Mouse (Mus musculus) Muller cell, postnatal 12 days (primary cell): ENCODE results near the gene C87436.
A peak's percentile ranks its signal among the peaks of the same experiment; 100 is the strongest.
"Not testable (repeated sequence)": the region's sequence is repeated elsewhere in the genome, so short reads cannot be mapped to it uniquely, and the experiment has no call there.

Experiments
- DNase-seq: peaks from one replicate; pipeline ENCODE4 v3.0.0-alpha.2; 2015; ENCODE audit errors: inconsistent ontology term

The C87436 gene

GRCm38 (mm10) chr6:86481871-86482270 is 43.7 kb downstream of the C87436 start:
- no peak for DNase-seq

GRCm38 (mm10) chr6:86485943-86486640 is 47.9 kb downstream of the C87436 start:
- DNase-seq: peak; percentile 36

- peak; percentile 79 for DNase-seq
Observed at GRCm38 (mm10) chr6:86487358-86488148, 49.4 kb downstream of the C87436 start.

- no peak for DNase-seq
Observed at GRCm38 (mm10) chr6:86488149-86488485, 49.9 kb downstream of the C87436 start.

GRCm38 (mm10) chr6:86489945-86490344 is 51.8 kb downstream of the C87436 start:
- no peak for DNase-seq

GRCm38 (mm10) chr6:86490413-86490812 is 52.2 kb downstream of the C87436 start:
- DNase-seq: not testable (repeated sequence)

GRCm38 (mm10) chr6:86493469-86494263 is 55.5 kb downstream of the C87436 start:
- DNase-seq: no peak

- DNase-seq: no peak
Observed at GRCm38 (mm10) chr6:86494767-86495166, 56.6 kb downstream of the C87436 start.

- DNase-seq: no peak
Observed at GRCm38 (mm10) chr6:86495661-86496060, 57.5 kb downstream of the C87436 start.

GRCm38 (mm10) chr6:86496127-86496526 is 58.0 kb downstream of the C87436 start:
- DNase-seq: no peak

- no peak for DNase-seq
Observed at GRCm38 (mm10) chr6:86496585-86496984, 58.4 kb downstream of the C87436 start.

GRCm38 (mm10) chr6:86497071-86497815 is 59.1 kb downstream of the C87436 start:
- DNase-seq: no peak

- DNase-seq: no peak
Observed at GRCm38 (mm10) chr6:86497942-86498732, 60.0 kb downstream of the C87436 start.

GRCm38 (mm10) chr6:86499571-86500109 is 61.5 kb downstream of the C87436 start:
- no peak for DNase-seq

- no peak for DNase-seq
Observed at GRCm38 (mm10) chr6:86503513-86503912, 65.3 kb downstream of the C87436 start.

- no peak for DNase-seq
Observed at GRCm38 (mm10) chr6:86505671-86506070, 67.5 kb downstream of the C87436 start.

- no peak for DNase-seq
Observed at GRCm38 (mm10) chr6:86506309-86506708, 68.1 kb downstream of the C87436 start.

- no peak for DNase-seq
Observed at GRCm38 (mm10) chr6:86507116-86507515, 68.9 kb downstream of the C87436 start.

GRCm38 (mm10) chr6:86508736-86509135 is 70.6 kb downstream of the C87436 start:
- no peak for DNase-seq

- DNase-seq: no peak
Observed at GRCm38 (mm10) chr6:86509194-86509865, 71.2 kb downstream of the C87436 start.
